Mouse (Mus musculus) liver, adult (tissue): ENCODE data around the gene Tspan2.

Experiments
- GATA4 ChIP-seq: IDR thresholded peaks from 2 replicates; pipeline ENCODE4 v1.6.1; 2014; ENCODE audit warnings: mild to moderate bottlenecking, low read length; ENCODE audit not compliant: insufficient replicate concordance

The Tspan2 gene

DNA sequence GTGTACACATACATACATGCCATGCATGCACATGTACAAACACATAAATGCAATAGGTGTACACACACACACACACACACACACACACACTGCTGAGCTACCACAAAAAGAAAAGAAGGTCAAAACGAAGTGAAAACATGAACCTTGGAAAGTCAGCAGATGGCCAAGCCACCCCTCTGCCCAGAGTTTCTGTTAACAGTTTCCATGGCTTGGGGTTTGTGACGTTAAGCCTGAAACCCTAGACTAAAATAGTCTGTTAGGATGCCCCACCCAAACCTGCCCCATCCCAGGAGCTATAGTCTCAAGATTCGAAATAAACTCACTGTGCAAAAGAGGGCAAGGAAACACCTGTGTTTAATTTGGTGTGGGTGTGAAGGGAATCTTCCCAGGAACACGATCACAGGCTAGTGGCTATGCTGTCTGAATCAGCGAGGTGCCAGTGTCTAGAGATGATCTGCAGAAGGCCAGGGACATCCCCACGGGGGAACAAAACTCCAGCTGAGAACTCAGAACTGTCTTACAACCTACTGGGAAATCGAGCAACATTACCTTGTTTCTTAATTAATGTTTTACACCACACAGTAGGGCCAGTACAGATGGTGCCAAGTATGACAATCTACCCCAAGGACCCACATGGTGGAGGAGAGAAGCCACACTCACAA lies 9.4 kb upstream of the Tspan2 start:
- TF ChIP-seq GATA4 = no peak

DNA sequence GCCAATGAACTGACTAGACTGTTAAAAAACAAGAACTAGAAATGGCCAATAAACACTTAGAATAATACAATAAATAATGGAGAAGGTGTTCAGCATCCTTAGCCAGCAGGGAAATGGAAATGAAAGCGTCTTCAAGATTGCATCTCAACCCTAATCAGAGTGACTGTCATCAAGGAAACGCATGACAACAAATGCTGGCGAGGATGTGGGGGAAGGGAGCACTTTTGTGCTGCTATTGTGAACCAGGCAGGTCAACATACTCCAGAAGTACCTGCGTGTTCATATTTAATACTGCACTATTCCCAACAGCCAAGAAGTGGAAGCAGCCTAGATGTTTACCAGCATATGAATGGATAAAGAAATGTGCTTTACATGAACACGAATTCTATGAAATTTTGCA lies 4.9 kb upstream of the Tspan2 start:
- TF ChIP-seq GATA4 = no peak

DNA sequence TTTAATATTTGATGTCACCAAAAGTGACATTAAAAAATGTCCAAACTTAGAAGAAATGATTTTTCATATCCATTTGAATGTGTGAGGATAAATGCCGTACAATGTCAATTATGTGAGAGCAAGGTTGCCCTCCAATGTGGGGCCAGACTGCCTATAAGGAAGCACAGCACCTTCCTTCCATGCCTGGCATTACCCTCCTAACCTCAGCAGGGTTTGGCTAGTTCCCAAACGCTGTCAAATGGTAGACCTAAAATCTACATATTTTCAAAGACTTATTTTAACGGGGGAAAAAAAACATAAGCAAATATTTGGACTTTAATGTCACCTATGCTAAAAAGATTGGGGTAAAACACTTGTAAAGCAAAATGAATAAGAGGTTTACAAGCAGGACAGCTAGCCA lies 3.2 kb upstream of the Tspan2 start:
- TF ChIP-seq GATA4 = no peak

DNA sequence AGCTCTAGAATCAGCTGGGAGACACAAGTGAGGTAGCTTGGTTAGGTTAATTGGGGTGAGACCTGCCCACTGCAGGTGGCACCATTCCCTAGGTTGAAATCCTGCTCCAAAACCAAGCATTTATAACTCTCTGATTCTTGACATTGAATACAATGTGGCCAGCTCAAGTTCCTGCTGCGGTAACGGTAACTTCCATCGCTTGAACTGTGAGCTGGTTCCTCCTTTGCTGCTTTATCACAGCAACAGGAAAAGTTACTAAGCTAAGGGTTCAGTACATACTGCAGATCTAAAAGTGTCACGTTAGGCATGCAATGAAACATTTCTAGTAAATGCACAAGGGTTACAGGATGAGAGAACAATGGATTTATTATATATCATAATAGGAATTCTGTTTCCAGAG lies 1.7 kb upstream of the Tspan2 start:
- no peak for TF ChIP-seq GATA4

DNA sequence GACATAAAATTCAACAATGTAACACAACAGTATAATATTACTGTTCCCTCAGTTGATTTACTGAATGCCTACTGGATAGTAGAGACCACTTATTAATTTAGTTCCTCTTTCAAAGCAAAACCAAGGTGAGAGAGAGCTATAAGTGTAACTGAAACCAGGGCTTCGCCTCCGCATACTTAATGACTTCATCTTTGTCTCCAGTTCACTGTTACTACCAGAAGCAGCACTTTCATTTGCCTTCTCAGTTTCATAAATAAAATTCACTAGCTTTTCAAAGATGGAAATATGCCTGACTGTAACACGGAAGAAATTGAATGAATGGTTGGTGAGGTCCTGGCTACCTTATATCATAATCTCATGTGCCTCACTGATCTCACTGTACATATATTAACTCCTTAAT lies 1.3 kb upstream of the Tspan2 start:
- no peak for TF ChIP-seq GATA4

DNA sequence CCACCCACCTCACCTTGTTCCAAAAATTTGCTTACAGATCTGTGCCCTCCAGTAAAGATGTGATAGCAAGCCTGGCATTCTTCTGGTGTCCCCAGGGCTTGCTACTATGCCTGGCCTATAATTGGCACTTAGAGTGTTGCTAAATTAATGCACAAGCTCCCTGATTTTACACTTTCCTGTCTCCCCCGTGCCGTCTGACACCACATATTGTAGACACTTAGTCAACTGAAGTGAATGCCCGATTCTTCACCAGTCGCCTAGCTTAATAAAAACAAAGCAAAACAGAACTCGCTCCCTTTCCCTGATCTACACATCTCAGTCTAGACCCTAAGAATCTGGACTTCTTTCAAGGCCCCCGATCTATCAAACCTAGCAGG lies 405 bp upstream of the Tspan2 start:
- no peak for TF ChIP-seq GATA4

DNA sequence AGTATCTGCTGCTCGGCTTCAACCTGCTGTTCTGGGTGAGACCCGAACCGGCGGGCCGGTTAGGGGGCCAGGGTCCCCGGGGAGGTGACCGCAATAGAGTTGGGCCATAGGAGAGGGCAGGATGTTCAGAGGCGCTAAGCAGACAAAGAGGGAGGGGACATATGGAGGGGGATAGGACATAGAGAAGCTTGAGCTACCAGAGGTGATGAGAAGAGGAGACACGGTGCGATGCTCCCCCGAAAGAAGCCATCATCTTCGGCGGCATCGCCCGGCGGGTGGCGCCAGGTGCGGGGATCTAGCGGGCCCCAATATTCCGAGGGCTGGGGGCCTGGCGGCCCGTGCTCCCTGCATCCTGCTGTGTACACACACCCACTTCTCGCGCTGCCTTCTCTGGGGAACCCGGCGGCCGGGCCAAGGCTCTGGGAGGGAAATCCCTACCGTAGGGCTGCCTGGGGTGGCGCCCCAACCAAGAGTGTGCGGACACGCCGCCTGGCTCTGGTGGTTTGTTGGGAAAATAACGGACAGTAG lies 766 bp downstream of the Tspan2 start:
- TF ChIP-seq GATA4 = no peak

DNA sequence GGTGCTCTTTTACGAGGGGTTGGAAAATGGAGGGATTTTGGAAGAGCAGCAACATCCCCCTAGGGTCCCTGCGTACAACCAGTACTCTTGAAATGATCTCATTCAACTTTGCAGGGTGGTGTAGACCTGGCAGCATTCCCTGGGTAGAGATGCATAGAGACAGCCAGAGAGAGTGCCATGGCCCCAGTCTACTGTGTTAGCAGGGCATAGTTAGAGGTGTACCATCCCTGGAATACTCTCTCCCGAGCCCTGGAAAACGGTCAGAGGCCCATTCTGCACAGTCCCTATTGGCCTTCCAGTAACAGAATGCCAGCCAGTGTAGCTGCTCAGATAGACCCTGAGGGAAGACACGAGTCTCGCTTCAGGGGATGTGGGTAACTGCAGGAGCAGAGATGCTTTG lies 1.3 kb downstream of the Tspan2 start:
- no peak for TF ChIP-seq GATA4

DNA sequence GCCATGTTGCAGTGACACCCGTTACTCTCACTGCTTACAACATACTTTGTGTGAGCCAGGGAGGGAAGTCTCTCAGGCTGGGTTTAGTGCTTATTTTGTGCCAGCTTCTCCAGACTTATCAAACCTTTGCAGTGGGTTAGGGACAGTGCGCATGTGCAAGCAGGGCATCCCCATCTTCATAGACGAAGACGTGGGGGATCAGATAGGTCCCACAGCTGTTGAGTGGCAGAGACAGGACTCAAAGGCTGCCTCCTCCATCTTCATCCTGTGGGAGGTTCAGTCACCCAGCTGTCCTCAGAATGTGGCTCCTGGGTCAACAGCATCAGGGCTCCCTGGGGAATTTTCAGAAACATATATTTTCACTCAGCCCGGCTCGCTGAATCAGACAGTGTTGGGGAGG lies 2.1 kb downstream of the Tspan2 start:
- no peak for TF ChIP-seq GATA4

DNA sequence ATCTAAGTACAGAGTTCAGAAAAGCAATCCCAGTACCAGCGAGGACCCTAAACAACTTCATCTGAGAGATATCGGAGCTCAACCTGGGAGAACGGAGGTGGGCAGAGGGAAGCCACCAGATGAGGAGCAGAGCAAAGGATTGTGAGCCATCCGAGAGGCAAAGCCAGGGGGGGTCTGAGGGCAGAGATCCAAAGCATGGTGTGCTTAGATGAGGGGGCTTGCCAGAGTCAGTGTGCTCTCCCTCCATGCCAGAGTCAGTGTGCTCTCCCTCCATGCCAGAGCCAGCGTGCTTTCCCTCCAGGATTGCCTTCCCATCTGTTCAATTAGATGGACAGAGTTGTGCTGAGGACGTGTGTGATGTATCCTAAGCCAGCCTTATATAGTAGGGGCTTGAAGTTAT lies 2.8 kb downstream of the Tspan2 start:
- TF ChIP-seq GATA4 = no peak

DNA sequence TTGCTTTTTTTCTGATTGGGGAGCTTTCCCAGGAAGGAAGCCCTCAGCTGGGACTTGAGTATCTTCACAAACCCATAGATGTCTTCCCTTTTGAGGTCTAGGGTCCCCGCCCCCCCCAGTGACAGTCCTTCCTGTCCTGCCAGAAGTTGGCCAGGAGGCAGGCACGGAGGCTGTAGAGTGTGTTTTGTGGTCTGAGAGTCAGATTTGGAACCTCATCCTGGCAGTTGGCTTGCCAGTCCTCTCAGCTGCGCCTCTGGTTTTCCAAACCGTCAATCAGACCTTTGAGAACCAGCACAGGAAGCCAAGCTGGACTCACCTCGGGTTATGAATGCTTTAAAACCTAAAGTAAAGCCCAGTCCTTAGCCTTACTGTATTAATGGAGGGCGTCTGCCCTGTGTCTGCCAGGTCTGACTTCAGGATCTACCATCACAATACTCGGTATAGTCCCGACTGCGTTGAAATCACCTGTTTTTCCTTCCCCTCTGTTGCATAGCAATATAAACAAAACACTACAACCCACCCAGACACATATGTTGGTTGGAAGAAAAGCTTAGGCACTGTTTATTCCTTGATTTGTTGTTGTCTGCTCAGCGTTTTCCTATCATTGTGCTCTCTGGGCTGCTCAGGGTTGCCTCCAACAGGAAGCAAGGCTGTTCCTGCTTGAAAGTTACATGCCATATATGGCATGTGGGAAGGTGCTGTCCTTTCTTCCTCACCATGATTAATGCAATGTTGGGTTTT lies 4.0 kb downstream of the Tspan2 start:
- TF ChIP-seq GATA4 = peak; percentile 73

DNA sequence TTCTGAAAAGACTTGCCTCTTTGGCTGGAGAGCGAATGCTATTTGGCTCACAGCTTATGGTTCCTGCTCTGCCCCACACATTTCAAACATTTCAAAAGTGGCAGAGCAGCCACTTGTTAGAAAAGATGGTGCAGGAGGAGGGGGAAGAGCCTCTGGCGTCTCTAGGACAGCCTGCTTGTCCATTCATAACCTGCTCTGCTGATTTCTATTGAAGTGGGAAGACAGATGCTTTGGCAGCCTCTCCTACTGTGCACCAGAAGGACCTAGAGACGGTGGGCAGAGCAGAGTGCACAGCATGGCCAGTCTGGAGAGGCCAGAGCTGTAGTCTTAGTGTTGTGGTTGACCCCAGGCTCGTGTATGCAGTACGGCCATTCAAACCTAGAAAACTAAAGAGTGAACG lies 4.6 kb downstream of the Tspan2 start:
- TF ChIP-seq GATA4 = no peak

DNA sequence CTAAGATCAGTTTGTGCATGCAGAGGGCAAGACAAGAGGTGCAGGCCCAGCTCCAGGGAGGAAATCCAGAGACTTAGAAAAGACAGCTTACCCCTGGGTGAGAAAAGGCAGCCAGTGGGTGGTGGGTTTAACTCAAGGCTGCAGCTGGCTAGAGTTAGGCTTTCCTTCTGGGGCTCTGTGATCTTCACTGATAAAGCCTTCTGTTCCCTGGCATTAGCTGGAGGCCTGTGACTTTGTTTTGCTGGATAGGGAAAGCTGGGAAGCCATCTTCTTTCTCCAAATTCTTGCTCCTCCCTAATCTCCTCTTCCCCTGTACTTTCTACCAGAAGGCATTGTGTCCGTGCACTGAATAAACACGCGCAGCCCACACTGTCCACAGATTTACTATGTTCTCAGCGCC lies 8.4 kb downstream of the Tspan2 start:
- TF ChIP-seq GATA4 = no peak

DNA sequence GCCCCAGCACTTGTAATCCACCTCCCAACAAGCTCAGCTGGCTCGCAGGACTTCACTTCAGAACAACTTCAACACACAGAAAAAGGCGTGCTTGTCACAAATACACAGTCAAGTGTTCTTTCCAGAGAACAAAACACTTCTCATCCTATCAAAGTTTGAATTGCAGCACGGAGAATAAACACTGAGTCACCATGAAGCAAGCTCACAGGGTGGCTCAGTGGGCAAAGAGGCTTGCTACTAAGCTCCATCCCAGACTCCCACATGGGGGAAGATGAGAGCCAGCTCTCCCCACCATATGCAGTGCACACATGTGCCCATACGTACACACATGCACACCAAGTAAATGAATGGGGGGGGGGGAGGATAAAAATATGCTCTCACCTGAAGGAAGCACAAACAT lies 8.9 kb downstream of the Tspan2 start:
- TF ChIP-seq GATA4 = no peak

DNA sequence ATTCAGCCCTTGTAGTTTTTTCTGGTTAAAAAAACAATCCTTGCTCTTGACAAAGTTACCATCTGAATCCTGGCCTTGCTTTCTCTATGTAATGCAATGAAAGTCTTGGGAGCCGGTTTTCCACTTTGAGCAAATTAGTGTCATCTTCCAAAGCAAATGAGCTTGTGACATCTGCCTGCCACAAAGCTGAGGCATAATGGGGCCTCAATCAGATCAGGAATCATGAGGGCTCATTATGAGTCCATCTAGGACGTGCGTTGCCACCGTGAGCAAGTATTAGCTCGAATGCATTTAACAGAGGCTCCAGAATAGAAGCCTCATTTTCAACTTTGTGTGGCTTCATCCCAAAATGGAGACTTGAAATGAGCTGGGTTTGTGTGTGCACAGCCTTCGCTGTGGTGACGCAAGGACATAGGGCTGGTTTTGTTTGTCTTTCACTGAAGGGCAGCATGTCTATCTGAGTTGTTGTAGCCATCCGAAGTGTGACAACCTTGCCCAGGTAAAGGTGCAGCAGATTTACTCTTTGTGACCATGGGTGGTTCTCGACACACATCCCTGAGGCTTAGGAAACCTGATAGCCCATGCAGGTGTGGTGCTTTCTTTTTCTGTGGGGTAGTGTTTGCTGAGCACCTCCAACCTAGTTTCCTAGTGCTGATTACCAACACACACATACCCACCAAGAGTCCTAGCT lies 9.6 kb downstream of the Tspan2 start:
- no peak for TF ChIP-seq GATA4

DNA sequence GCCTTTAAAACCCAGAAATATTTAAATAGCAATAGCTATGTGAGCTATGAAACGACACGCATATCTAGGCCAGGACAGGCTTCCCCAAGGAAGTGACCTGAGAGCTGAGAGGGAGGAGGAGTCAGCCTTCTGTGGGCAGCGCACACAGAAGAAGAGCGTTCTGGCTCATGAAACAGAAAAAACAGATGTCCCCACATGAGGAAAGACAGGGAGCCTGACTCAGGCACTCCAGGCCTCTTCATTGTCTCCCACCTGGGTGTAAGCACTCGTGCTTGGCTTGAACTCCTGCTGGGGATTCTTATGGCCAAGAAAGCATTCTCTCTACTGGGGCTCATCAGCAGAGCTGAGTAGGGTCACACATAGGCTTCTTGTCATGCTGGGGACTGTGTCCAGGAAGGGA lies 10.3 kb downstream of the Tspan2 start:
- no peak for TF ChIP-seq GATA4
